Mouse (Mus musculus) retina, embryonic 14.5 days (tissue): ENCODE measurements at regions not wholly inside any gene's neighbourhood (a gene's known extent, or its start where the extent isn't known, plus 50 kb on each side); places are given as distances from the start of the nearest gene placed in this dataset.

Source experiments
- DNase-seq: peaks from one replicate; pipeline ENCODE4 v3.0.0-alpha.2; 2015; ENCODE audit warnings: low spot score

- DNase-seq: no peak
Observed at GRCm38 (mm10) chr5:47336511-47336910, 646.4 kb upstream of the Slit2 start.

- DNase-seq: no peak
Observed at GRCm38 (mm10) chr5:47339807-47340206, 643.1 kb upstream of the Slit2 start.

GRCm38 (mm10) chr5:47370184-47370583 is 612.8 kb upstream of the Slit2 start:
- DNase-seq: no peak

GRCm38 (mm10) chr5:47385930-47386329 is 597.0 kb upstream of the Slit2 start:
- DNase-seq: no peak

GRCm38 (mm10) chr5:47386750-47387149 is 596.2 kb upstream of the Slit2 start:
- DNase-seq: no peak

- no peak for DNase-seq
Observed at GRCm38 (mm10) chr5:47390735-47391134, 592.2 kb upstream of the Slit2 start.

- DNase-seq: no peak
Observed at GRCm38 (mm10) chr5:47396874-47397273, 586.1 kb upstream of the Slit2 start.

GRCm38 (mm10) chr5:47421916-47422315 is 561.0 kb upstream of the Slit2 start:
- DNase-seq: no peak

GRCm38 (mm10) chr5:47426040-47426439 is 556.9 kb upstream of the Slit2 start:
- no peak for DNase-seq

GRCm38 (mm10) chr5:47426467-47426866 is 556.5 kb upstream of the Slit2 start:
- DNase-seq: no peak

- DNase-seq: no peak
Observed at GRCm38 (mm10) chr5:47429217-47430172, 553.4 kb upstream of the Slit2 start.

- DNase-seq: no peak
Observed at GRCm38 (mm10) chr5:47431599-47432328, 551.2 kb upstream of the Slit2 start.

GRCm38 (mm10) chr5:47436455-47436854 is 546.5 kb upstream of the Slit2 start:
- no peak for DNase-seq

GRCm38 (mm10) chr5:47446305-47447028 is 536.5 kb upstream of the Slit2 start:
- peak; percentile 34 for DNase-seq

GRCm38 (mm10) chr5:47464848-47465247 is 518.1 kb upstream of the Slit2 start:
- DNase-seq: no peak

GRCm38 (mm10) chr5:47469394-47469793 is 513.5 kb upstream of the Slit2 start:
- no peak for DNase-seq

- DNase-seq: no peak
Observed at GRCm38 (mm10) chr5:47472027-47472825, 510.7 kb upstream of the Slit2 start.

- no peak for DNase-seq
Observed at GRCm38 (mm10) chr5:47479908-47480307, 503.0 kb upstream of the Slit2 start.

- DNase-seq: peak; percentile 45
Observed at GRCm38 (mm10) chr5:47496218-47496617, 486.7 kb upstream of the Slit2 start.

- DNase-seq: no peak
Observed at GRCm38 (mm10) chr5:47502764-47503416, 480.0 kb upstream of the Slit2 start.

- DNase-seq: no peak
Observed at GRCm38 (mm10) chr5:47508689-47509301, 474.1 kb upstream of the Slit2 start.
